Mouse (Mus musculus): Measurements from ENCODE around the gene Gm43191.
A peak's percentile ranks its signal among the peaks of the same experiment; 100 is the strongest.

Gm43191 gene

GRCm38 (mm10) chr3:116622641-116623040 is 58.4 kb downstream of the Gm43191 start:
- no peak for DNase-seq (ENCODE audit: low spot score)

GRCm38 (mm10) chr3:116620636-116621370 is 60.3 kb downstream of the Gm43191 start:
- DNase-seq (ENCODE audit: low spot score) = no peak

- no peak for DNase-seq (ENCODE audit: low spot score)
Measured at GRCm38 (mm10) chr3:116618855-116619254, 62.2 kb downstream of the Gm43191 start.

- DNase-seq (ENCODE audit: low spot score) = no peak
Measured at GRCm38 (mm10) chr3:116615318-116616068, 65.6 kb downstream of the Gm43191 start.

- DNase-seq (ENCODE audit: low spot score) = no peak
Measured at GRCm38 (mm10) chr3:116614295-116614892, 66.7 kb downstream of the Gm43191 start, which contains the start of gene Trmt13. Gene Trmt13 (minus strand): TSS chr3:116614587.

GRCm38 (mm10) chr3:116604570-116604969 is 76.5 kb downstream of the Gm43191 start:
- DNase-seq (ENCODE audit: low spot score) = no peak

GRCm38 (mm10) chr3:116601781-116602180 is 79.3 kb downstream of the Gm43191 start:
- DNase-seq (ENCODE audit: low spot score) = no peak

GRCm38 (mm10) chr3:116601005-116601404 is 80.1 kb downstream of the Gm43191 start:
- DNase-seq (ENCODE audit: low spot score) = no peak

- no peak for DNase-seq (ENCODE audit: low spot score)
Measured at GRCm38 (mm10) chr3:116599705-116600104, 81.4 kb downstream of the Gm43191 start.

GRCm38 (mm10) chr3:116595603-116595991 is 85.5 kb downstream of the Gm43191 start:
- DNase-seq (ENCODE audit: low spot score) = no peak

GRCm38 (mm10) chr3:116594728-116595602 is 86.1 kb downstream of the Gm43191 start, which contains the start of gene Sass6:
Gene Sass6 (plus strand): TSS chr3:116594982.
- peak; percentile 98 for DNase-seq (ENCODE audit: low spot score)

- DNase-seq (ENCODE audit: low spot score) = no peak
Measured at GRCm38 (mm10) chr3:116594076-116594727, 86.9 kb downstream of the Gm43191 start.
